Mouse (Mus musculus) ZHBTc4 (cell line): ENCODE data around the gene Tagln2.

Experiments
- DNase-seq: peaks from one replicate; pipeline ENCODE4 v3.0.0-alpha.2; 2011; ENCODE audit warnings: low read depth, low spot score

Gene Tagln2

DNA sequence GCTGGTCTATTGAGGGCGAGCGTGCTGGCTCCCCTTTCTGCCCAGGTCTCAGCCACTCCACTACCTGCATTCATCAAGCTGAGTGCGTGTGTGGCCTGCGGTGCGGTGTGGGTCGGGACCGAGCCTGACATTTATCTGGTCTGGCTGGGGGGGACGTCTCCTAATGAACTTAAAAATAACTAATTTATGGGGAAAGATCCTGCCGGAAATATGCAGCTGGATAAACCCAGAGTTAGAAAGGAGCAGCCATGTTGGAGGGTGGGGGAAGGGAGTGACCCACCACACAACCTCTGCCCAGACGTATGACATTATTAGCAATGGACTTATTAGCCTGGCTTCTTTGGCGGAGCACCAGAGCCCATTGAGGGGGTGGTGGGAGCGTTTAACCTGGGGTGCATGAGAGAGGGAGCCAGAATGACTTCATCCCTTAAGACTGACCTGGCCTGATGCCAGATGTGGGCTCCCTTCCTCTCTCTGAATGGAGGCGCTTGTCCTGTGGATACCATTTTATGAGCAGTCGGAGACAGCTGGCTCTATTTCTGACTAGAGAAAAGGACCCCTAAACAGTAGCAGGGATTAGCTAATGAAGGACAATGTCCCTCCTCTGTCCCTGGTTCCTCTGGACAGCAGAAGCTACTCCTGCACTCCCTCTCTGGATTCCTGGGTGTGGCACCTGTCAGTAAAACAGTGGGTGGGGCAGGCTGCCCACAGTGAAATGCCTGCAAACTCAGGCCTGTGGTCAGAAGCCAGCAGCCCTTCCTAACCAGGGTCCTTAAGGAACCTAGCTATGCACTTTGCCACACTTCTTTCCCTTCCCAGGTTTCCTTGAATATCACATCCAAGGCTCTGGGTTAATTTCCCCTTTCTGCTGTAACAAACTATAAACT lies 3.5 kb downstream of the Tagln2 start:
- no peak for DNase-seq

DNA sequence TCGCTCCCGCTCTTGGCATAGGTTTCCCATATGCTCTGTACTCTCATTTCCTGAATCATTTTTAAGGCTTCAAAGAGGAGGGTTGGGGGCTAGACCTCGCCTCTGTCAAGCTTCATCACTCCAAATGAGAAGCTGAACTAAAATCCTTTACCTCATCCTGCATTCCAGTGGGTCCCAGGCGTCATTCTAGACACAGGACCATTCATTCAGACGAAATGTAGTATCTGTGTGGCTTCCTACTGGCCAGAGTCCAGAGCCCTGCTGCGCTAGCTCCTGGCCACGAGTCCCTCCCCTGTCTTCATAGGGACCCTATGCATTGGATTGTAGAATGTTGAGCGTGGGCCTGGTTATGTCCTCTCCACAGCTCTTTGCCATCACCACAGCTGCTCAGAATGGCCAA lies 4.9 kb downstream of the Tagln2 start:
- no peak for DNase-seq

DNA sequence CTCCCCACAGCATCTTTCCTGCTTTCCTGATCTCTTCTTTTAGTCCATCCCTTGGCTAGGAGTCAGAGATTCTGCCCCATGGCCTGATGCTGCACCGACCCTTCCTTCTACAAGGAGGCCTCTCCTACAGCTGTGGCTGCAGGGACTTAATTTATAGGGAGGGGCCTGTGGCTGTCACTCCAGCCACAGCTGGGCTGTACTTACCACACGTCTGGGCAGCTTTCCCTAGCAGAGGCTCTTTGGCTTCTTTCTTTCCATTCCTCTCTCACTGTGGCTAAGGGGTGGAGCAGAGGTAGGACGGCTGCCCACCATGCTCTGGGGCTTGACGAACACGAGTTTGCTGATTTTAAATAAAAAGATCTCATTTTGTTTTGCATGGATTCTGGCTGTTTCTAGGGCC lies 7.2 kb downstream of the Tagln2 start:
- no peak for DNase-seq

DNA sequence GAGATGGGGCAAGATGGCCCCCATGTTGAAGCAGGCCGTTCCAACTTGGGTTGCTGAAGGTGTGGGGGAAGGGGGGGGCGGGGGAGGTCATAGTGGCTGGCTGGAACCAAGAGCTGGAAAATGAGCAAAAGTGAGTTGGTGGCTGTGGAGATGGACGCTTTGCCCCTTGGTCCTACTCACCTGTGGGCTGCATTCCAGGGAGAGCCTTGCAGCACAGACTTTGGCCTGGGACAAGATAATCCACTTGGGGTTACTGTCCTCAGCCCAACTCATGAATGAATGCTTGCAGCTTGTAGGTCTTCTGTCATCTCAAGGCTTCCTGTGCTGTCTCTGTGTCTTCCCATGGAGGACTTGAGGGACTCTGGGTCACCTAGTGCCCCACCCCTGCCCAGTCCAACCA lies 7.9 kb downstream of the Tagln2 start:
- no peak for DNase-seq

DNA sequence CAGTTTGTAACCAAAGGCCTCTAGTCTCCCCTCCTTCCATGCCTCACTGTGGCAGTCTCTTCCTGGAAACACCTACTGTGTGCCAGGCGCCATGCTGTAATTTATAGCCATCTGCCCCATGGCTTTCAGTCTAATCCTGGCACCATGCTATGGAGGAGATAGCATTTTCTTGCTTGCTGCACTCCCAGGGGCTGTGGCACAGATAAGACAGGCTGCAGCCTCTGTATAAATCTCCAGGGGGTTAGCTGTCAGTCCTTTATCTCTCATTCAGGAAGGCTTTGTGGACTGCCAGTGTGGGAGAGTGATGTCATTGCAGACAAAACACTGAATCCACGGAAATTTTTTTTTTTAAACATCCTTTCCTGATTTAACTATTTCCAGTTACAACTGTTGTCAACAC lies 8.3 kb downstream of the Tagln2 start:
- DNase-seq: no peak

DNA sequence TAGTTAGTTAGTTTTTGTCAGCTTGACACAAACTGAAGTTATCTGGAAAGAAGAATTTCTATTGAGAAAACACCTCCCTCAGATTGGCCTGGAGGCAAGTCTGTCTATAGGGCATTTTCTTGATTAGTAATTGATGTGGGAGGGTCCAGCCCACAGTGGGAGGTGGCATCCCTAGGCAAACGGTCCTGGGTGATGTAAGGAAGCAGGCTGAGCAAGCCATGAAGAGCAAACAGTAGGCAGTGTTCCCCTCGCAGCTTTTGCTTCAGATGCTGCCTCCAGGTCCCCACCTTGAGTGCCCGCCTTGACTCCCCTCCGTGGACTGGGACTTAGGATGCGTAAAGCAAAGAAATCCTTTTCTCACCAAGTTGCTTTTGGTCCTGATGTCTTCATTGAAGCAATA lies 9.4 kb downstream of the Tagln2 start:
- DNase-seq: no peak

DNA sequence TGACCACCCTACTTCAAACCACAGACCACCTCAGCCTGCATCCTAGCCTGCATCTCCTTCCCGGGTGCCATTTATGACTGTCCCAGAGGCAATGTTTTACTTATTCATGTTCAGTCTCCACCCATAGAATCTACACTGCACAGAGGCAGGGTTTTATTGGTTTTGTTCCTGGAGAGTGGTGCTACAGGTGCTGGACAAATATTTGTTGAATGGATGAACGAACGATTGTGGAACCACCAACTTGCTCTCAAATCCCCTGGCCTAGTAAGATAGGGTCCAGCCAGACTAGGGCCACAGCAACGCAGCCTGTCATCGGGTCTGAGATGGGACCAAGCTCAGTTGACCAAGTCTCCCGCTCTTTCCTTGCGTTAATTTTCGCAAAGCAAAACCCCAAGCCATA lies 10.1 kb downstream of the Tagln2 start:
- no peak for DNase-seq

DNA sequence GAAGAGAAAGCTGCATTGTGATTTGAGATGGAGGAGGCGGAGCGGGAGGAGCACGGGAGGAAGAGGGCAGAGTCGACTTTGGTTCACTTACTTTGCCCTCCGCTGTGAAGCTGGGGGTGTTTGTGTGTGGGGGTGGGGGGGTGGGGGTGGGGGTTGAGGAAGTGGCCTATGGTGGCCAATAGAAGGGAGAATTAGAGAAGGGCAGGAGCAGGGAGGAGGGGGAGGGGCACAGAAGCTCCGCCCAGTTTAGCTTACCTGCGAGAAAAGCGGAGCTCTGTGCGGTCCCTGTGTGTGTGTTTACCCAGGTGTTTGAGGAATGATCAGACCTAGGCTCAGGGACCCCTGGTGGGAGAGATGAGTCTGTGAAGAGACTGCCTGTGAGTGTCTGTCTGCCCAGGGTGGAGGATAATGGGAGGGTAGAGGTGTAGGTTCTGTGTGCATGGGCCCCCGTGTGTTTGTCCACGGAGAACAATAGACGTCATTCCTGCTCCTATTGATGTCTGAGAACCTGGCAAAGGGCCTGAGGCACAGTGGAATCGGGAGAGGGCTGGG lies 10.7 kb downstream of the Tagln2 start:
- peak; percentile 78 for DNase-seq

DNA sequence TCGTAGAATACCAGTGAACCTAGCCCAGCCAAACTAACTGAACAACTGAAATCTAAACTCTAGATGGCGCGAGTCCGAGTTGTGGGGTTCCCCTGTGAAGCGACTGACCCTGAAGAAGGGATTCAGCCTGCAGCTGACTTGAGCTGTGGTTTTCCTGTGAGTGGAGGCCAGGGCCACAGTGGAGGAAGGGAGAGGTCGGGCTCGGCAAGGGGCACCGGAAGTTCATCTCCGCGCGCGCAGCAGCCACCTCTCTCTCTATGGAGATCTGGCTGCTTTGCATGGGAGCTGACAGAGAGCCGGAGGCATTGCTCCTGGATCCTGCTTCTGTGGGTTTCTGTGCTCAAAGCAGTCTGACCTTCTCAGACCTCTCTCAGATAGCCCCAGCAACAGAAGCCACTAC lies 13.1 kb downstream of the Tagln2 start:
- DNase-seq: peak; percentile 65

DNA sequence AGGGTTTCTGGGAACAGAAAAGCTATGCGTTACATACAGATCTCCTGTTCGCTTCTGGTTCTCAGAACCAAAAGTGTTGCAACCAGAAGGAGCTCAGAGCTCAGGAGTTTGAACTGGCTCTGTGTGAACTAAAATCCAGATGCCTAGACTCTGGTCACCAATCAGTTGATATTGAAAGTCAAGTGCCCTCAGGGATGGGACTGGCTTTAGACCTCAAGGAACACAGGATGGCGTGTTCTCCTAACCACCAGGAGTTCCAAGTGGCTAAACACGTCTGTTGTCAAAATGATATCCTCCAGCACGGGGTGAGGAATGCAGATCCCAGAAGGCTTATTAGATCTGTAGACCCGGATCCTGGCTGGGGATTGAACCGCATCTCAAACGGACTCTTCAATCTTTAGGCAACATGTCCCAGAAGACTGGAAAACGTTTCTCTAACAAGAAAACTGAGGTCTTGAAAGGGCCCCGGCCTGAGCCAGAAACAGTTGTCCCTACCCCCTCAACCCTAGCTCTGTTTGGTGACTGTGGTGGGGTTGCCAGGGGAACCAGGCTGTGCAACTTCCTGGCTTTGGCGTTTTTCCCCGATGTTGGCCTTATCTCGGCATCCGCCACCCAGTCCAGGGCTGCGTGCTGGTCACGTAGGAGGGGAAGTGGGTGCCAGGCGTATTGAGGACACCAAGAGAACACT lies 13.8 kb downstream of the Tagln2 start:
- no peak for DNase-seq

DNA sequence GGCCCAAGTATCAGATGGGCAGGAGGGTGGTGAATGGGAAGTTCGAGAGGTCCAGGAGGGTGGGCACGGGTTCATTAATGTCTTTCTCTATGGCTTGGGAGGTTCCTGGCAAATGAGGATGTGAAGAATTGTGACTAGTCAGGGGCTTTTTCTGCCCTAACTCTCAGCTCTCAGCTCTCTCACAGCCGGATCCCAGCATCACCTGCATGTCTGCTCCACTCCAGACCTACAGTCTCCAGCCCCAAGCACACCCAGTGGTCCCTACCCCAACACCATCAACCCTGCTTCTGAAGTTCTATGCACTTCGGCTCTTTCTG lies 14.3 kb downstream of the Tagln2 start:
- DNase-seq: no peak

DNA sequence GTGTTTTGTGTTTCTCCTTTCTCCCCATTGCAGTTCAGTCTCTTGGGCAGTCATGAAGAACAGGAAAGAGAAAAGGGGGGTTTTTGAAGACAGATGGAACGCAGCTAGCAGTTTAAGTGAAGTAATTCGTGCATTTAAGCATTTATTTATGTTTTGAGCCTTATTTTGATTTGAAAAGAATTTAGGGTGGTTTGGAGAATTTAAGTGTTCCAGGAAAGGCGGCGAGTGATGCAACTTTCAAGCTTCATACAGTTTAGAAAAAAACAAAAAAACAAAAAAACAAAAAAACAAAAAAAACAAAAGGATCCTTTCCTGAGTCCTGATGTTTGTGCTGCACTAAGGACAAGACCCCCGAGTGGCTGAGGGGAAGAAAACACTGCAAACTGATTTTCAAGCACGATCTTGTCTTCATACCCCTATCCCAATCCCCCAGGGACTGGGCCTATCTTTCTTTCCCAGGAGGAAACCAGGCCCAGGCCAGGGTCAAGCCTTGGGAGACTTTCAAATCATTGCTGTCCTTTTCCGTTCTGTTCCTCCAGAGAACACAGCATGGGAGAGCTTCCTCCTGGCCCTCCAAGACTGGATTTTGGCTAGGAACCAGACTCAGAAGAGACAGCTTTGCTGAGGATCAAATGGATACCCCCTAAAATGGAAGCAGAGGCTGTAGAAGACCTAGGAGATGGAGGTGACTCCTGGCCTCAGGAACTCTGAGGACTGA lies 14.9 kb downstream of the Tagln2 start:
- DNase-seq: no peak

DNA sequence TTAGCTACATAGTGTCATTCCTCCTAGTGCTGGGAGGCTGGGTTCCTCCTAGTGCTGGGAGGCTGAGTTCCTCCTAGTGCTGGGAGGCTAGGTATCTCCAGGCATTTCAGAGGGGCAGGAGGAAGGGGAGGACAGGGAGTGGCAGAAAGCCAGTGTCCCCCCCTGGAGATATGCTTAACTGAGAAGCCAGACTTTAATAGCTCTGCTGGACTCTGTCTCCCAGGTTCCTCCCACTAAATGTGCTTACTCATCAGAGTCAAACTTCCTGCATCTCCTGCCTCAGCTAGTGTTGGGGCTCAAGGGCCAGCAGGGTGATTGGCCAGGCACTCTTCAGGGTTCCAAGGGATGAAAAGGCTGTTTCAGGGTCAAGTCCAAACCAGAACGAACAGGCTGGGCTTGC lies 15.5 kb downstream of the Tagln2 start:
- peak; percentile 48 for DNase-seq

DNA sequence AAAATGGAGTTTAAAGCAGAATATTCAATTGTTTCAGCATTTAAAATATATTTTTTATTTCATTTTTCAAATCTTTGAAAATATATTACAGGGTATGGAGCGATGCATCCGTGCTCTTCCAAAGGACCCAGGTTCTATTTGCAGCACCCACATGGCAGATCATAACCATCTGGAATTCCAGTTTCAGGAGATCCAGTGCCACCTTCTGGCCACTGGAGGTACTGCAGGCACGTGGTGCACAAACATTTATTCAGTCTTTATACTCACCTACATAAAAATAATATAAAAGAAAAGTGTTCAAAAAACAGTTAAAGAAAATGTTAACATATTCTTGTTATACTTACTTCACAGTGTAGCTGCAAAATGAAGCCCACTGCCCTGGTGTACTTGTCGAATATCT lies 18.2 kb downstream of the Tagln2 start:
- DNase-seq: peak; percentile 59

DNA sequence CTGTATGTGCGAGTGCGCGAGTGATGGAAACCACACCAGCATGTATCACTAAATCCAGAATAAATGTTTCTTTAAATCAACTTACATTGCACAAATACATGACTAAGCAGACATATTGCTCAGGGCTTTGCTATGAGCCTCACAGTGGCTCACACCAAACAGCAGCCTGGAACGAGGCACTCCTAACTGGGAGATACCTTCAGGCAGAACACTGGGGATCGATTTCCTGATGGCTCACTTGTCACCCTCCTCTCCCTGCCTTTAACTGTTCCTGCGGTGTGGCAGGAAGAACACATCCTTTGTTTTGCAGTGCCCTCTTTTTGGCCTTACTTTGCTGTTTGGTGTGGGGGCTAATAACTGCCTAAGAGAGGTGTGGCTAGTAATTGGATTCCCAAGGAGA lies 19.8 kb downstream of the Tagln2 start:
- no peak for DNase-seq

DNA sequence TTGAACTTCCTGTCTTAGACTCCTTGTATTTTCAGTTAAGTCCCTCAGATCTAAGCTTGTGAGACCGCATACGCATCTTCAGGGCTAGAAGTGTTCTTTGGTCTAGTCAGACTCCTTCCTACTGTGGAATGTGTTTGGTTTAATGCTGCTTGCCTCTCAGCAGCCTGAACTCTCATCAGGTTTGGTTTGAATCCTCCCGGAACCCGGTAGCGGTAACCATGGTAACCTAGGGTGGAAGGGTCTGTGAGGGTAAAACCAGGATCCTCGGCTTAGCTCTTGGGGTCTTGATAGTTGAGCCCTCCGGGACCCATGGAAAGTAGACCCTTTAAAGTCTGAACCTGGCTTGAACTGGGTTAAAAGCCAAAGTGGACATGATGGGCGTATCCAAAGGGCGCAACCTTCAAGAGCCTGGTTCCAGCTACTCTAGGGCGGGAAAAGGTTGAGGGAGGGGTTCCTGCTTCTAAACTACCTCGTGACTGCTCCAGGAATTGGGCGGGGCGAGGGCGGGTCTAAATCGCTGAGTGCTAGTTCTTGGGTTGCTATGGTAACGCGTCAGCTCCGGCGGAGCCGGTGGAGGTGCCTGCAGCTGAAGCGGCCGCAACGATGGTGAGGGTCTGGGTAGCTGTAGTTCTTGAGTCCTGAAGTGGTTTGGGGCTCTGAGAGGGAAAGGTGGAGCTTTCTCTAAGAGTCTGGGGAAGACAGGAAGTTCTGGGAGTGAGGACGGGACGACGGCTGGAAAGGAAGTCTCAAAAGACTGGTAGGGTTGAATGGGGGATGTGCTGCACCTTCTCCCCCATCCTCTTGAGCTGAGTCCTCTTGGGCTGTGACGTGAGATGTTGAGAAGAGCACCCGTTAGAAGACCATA lies 21.0 kb downstream of the Tagln2 start, which contains the start of gene Cfap45:
TSS of gene Cfap45 (plus strand) at position 226 of the 865 bp plus-strand sequence.
- DNase-seq: peak; percentile 99

DNA sequence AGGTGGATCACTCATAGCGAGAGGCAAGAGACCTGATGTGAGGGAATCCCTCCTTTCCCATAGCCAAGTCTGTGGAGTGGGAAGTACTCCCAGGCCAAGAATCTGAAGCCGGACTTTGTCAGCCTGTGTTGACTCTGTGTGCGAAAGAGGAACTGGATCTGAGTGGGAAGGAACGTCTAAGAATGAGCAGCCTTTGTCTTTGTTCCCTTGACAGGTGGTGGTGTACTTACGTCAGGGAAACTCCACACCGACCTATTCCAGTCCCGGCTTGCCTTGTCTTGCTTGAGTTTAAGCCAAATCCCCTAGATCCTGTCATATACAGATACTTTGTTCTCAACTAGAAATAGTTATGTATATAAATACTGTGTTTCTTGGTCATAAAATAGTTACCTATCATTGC lies 22.7 kb downstream of the Tagln2 start:
- peak; percentile 42 for DNase-seq

DNA sequence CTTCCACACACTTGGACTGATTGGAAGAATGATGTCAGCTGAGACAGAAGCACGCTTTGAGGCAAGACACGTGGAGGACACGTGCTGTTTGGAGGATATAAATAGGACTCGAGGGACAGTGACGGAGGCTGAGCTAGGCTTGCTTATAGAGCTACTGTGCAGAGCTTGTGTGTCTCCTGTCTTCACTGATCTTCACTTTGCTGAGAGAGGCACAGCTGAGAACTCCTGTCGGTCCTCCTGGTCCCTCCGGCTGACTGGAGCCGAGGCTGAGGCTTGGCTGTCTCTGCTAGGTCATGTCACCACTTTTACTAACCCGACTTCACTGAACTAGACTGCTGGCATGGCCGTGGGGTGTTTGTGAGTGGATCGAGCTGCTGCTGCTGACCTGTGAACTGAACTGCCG lies 23.9 kb downstream of the Tagln2 start:
- DNase-seq: no peak

DNA sequence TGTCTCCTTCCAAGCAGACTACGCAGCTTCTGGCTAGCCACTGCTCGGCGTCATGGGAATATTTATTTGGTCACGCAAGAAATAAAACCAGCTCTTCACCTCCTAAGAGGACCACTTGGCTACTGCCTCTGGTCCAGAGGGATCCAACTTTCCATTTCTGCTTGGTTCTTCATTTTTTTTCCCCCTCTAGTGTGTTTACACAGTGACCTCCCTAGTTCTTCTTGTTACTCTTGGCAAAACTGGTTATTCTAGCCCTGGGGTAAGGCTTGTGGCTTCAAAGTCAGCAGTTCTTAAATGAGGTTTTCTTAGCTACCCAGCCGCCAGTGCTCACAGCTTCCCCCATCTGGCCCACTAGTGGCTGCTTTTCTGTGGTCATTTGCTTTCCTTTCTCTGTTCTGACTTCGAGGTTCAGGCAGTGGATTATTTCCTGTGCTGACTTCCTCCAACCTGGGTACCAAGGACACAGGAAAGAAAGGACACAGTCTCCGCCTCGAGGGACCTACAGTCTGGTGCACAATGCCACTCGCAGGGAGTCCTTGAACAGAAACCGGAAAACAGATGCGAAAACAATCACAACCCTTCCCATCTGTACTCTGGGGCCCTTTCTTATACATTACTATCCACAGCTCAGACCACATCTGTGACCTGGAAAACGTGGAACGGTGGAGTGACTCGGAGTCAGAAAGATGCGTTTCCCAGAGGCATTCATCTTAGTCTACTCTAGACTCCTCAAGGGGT lies 25.3 kb downstream of the Tagln2 start:
- DNase-seq: peak; percentile 83

DNA sequence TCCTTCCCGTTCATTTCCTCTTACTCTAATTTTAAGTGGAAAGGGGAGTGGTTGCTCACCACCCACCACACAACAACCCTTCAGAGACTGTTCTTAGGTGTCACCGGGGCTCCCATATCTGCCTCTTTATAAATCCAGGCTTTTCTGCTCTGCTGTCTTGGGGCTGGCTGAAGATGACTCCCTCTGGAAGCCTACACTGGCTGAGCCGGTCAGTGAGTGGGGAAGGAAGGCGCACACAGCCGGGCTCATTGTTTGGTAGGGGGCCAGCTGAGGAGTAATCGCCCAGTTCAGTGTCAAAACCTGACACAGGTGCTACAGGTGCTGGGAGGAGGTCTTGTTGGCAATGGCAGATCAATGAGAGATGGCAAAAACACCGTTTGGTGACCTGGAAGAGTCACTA lies 26.1 kb downstream of the Tagln2 start:
- DNase-seq: no peak
